Mouse (Mus musculus): ENCODE data around the gene Cmklr1.

DNA sequence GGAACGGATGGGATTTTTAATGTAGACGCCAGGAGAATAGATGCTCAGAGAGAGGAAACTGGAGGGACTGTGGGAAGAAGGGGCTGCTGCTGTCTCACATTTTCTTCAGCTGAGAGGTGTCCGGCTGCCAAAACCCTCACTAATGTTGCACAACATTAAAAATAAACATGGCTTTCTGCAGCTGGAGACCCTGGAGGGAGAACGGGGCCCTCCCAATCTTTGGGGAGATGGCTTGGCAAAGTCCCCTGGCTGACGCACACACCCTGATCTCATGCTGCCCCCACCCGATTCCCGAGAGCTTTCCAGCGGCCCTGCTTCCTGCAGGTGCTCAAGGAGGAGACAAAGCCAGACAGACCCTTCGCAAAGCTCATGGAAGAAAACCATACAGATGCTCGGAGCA lies 10.6 kb upstream of the Cmklr1 start:
- TF ChIP-seq CTCF (IDR thresholded peaks at IDR 0.05; ENCODE audit: low read depth), result no peak
- no peak for TF ChIP-seq EP300 (IDR thresholded peaks at IDR 0.05; ENCODE audit: low read depth)

All from heart, postnatal 0 days (tissue).